Mouse (Mus musculus) embryonic facial prominence, embryonic 11.5 days (tissue): Measurements from ENCODE around the gene Dcpp2. TPM values are rescaled to one million over a fixed set of nuclear protein-coding genes. Genes with fewer than 3 reads are reported as not detected.
A peak's percentile ranks its signal among the peaks of the same experiment; 100 is the strongest.

Experiments used
- ATAC-seq: fragments of 200-750 bp; cut with Nextera tagmentation; replicated peaks from 2 replicates; pipeline ENCODE4 v1.8.0; 2017; ENCODE audit warnings: low read depth; ENCODE audit not compliant: insufficient number of reproducible peaks, low FRiP score, low TSS enrichment
- DNase-seq: peaks from one replicate; pipeline ENCODE4 v3.0.0-alpha.2; 2015; ENCODE audit warnings: low spot score
- H3K27ac ChIP-seq: fragments of 300-500 bp; sonication (generic); replicated peaks from 2 replicates; pipeline ENCODE4 v1.5.1; 2014; ENCODE audit warnings: mild to moderate bottlenecking, low read depth, low read length, control low read depth
- H3K27me3 ChIP-seq: fragments of 300-500 bp; sonication (generic); 2 replicates; pipeline ENCODE4 v1.6.1; 2014; ENCODE audit warnings: mild to moderate bottlenecking, low read length, moderate library complexity, mixed read lengths; ENCODE audit not compliant: control insufficient read depth, insufficient read depth
- H3K36me3 ChIP-seq: fragments of 300-500 bp; sonication (generic); replicated peaks from 2 replicates; pipeline ENCODE4 v1.6.1; 2014; ENCODE audit warnings: low read depth, mild to moderate bottlenecking, low read length, moderate library complexity, mixed read lengths; ENCODE audit not compliant: control insufficient read depth, insufficient read depth
- H3K4me1 ChIP-seq: fragments of 300-500 bp; sonication (generic); 2 replicates; pipeline ENCODE4 v1.6.1; 2014; ENCODE audit warnings: low read length, mixed read lengths; ENCODE audit not compliant: control insufficient read depth, insufficient read depth
- H3K4me2 ChIP-seq: fragments of 300-500 bp; sonication (generic); 2 replicates; pipeline ENCODE4 v1.6.1; 2014; ENCODE audit warnings: low read depth, mild to moderate bottlenecking, control low read depth, low read length, moderate library complexity
- H3K4me3 ChIP-seq: fragments of 300-500 bp; sonication (generic); 2 replicates; pipeline ENCODE4 v1.5.1; 2014; ENCODE audit warnings: low read depth, low read length, control low read depth
- H3K9ac ChIP-seq: fragments of 300-500 bp; sonication (generic); replicated peaks from 2 replicates; pipeline ENCODE4 v1.6.1; 2014; ENCODE audit warnings: mild to moderate bottlenecking, control low read depth, low read length
- H3K9me3 ChIP-seq: fragments of 300-500 bp; sonication (generic); replicated peaks from 2 replicates; pipeline ENCODE4 v1.6.1; 2016; ENCODE audit warnings: mild to moderate bottlenecking, low read length, inconsistent platforms, mixed read lengths; ENCODE audit not compliant: control insufficient read depth
- WGBS: fragments of 180-500 bp; shearing (Covaris S2); extraction: QIAGEN DNeasy Blood & Tissue Kit; methylation state at CpG from one replicate; pipeline ENCODE4 v1.1.7; 2014; 5-methylcytosine and 5-hydroxymethylcytosine counted together
- polyA plus RNA-seq: library from polyadenylated mRNA; unstranded; fragments of >200 nt; fragmentation: Nextera tagmentation; extraction: Ambion mirVana; gene quantifications from 2 replicates; pipeline ENCODE4 v1.2.1, GENCODE M21; 2014

Dcpp2 gene
- polyA plus RNA-seq, 1 experiment from 2014 or later, result not detected

DNA sequence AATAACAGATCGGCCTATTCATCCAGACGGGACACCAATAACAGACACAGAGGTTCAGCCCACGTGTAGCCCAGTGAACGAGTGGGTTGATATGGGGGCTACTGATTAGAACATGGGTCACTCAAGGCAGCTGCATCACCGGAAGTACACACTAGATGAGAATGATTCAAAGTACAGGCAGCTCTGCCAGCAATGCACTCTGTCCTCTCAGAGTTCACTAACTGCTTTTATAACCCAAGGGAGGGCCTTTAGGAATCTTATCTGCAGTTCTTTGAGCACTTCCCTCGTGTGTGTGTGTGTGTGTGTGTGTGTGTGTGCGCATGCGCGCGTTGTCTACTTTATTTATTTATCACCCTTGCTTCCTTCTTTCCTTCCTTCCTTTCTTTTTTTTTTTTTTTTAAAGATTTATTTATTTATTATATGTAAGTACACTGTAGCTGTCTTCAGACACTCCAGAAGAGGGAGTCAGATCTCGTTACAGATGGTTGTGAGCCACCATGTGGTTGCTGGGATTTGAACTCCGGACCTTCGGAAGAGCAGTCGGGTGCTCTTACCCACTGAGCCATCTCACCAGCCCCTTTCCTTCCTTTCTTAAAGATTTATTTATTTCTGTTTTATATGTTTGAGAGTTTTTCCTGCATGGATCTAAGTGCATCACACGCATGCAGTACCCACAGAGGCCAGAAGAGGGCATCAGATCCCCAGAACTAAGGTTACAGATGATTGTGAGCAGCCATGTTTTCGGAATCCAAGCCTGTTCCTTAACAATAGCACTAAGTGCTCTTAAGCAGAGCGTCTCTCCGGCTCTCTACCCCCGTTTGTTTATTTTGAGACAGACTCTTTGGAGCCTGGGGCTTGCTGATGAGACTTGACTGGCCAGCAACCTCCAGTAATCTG, 29.6 kb upstream of the Dcpp2 start:
- DNase-seq (peak; percentile 82), ATAC-seq (no peak)
- no peak overlapping the region for H3K4me3 ChIP-seq
- H3K27ac ChIP-seq, result no peak overlapping the region
- H3K4me2 ChIP-seq, result no peak overlapping the region
- WGBS, result 59% methylated on average over 18 of the region's 19 CpGs
- no peaks in the 10 kb centered on the region for H3K36me3 ChIP-seq
- no peaks in the 10 kb centered on the region for H3K9me3 ChIP-seq
- no peaks in the 10 kb centered on the region; the same call in 1 of the 2 replicates for H3K4me1 ChIP-seq
- no peak overlapping the region for H3K9ac ChIP-seq
- no peaks in the 10 kb centered on the region for H3K27me3 ChIP-seq

DNA sequence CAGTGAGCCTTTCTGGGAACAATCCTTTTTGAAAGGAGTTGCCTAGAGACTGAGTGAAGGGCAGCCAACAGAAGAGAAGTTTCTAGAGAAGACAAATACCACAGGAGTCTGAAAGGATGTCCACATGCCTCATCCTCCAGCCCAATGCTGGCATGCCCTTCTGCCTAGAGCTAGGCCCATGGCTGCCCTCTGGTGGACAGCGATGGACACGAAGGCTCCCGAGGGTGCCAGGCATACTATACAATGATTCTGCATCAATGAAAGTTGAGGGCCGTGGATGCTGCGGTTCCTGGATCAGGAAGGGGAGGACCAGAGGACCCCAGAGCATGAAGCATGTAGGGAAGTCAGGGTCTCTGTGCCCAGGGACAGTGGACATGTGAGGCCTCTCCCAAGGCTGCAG, 27.4 kb upstream of the Dcpp2 start:
- ATAC-seq (no peak), DNase-seq (peak; percentile 60)
- no peaks in the 10 kb centered on the region for H3K36me3 ChIP-seq
- no peaks in the 10 kb centered on the region; the same call in 1 of the 2 replicates for H3K4me1 ChIP-seq
- no peaks in the 10 kb centered on the region for H3K27me3 ChIP-seq
- no peak overlapping the region for H3K4me2 ChIP-seq
- WGBS, result 30% methylated on average over 5 of the region's 5 CpGs
- no peak overlapping the region for H3K27ac ChIP-seq
- H3K4me3 ChIP-seq, result no peak overlapping the region
- H3K9ac ChIP-seq, result no peak overlapping the region
- no peaks in the 10 kb centered on the region for H3K9me3 ChIP-seq

DNA sequence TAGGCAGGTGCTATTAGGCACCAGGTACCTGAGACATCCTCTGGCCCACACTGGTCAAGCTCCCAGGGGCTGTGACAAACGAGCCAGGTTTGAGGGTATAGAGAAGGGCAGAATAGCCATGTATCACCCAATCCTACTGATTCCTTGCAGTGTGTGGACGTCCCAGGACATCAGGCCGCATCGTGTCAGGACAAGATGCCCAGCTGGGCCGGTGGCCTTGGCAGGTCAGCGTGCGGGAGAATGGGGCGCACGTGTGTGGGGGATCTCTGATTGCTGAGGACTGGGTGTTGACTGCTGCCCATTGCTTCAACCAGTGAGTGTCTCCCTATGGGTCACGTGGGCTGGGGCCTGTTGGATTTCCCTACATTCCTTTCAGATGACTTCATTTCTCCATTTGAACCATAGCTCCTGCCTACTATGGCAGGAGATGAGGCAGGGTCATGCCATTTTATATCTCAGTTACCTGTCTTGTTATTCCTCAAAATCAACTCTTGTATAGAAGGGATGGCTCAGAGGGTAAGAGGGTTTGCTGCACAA, 26.4 kb upstream of the Dcpp2 start:
- H3K27ac ChIP-seq, result no peak overlapping the region
- no peak overlapping the region for H3K4me3 ChIP-seq
- H3K9ac ChIP-seq, result no peak overlapping the region
- H3K27me3 ChIP-seq, result no peaks in the 10 kb centered on the region
- no peak for DNase-seq
- H3K4me1 ChIP-seq, result no peaks in the 10 kb centered on the region; the same call in 1 of the 2 replicates
- no peak for ATAC-seq
- no peaks in the 10 kb centered on the region for H3K9me3 ChIP-seq
- 85% methylated on average over 10 of the region's 10 CpGs for WGBS
- H3K4me2 ChIP-seq, result no peak overlapping the region
- H3K36me3 ChIP-seq, result no peaks in the 10 kb centered on the region

DNA sequence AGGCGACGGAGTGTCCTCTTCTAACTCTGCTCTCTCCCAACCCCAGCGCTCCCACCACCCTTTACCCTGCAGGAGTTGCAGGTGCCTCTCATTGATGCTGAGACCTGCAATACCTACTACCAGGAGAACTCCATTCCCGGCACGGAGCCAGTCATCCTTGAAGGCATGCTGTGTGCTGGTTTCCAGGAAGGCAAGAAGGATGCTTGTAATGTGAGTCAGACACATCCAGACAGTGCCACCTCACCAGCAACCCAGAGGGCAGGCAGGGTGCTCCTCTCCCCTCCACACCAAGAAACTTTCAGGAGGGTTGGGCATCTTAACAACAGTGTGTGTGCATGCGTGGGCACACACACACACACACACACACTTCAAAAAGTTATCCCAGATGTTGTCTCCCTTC, 23.5 kb upstream of the Dcpp2 start:
- WGBS, result 80% methylated on average over 6 of the region's 6 CpGs

DNA sequence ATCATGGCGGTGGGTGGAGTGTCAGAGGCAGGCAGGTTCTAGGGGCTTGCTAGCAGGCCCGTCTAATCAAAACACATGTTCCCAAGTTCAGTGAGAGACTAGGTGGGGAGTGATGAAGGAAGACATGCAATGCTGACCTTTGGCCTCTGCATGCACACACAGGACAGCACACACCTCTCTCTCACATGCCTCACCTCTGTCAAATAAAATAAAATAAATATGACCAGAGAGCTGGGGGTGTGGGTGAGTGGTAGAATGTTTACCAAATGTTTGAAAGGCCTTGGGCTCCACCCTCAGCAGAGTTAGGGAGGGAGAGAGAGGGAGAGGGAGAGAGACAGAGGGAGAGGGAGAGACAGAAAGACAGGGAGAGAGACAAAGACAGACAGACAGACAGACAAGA, 22.8 kb upstream of the Dcpp2 start:
- DNase-seq (no peak), ATAC-seq (no peak)
- Histone ChIP-seq H3K9ac (no peak overlapping the region), H3K27ac (no peak overlapping the region), H3K4me2 (no peak overlapping the region), H3K4me3 (no peak overlapping the region), H3K27me3 (no peaks in the 10 kb centered on the region), H3K36me3 (no peaks in the 10 kb centered on the region), H3K4me1 (no peaks in the 10 kb centered on the region; the same call in 1 of the 2 replicates), H3K9me3 (no peaks in the 10 kb centered on the region)
- WGBS, result 67% methylated on average over 2 of the region's 2 CpGs

More for the DNA sequence above, 23.5 kb upstream of the Dcpp2 start:
- no peak overlapping the region for H3K4me3 ChIP-seq
- H3K27me3 ChIP-seq, result no peaks in the 10 kb centered on the region
- no peak overlapping the region for H3K4me2 ChIP-seq
- DNase-seq (no peak), ATAC-seq (no peak)
- no peak overlapping the region for H3K9ac ChIP-seq
- H3K36me3 ChIP-seq, result no peaks in the 10 kb centered on the region
- H3K27ac ChIP-seq, result no peak overlapping the region
- no peaks in the 10 kb centered on the region; the same call in 1 of the 2 replicates for H3K4me1 ChIP-seq
- no peaks in the 10 kb centered on the region for H3K9me3 ChIP-seq

DNA sequence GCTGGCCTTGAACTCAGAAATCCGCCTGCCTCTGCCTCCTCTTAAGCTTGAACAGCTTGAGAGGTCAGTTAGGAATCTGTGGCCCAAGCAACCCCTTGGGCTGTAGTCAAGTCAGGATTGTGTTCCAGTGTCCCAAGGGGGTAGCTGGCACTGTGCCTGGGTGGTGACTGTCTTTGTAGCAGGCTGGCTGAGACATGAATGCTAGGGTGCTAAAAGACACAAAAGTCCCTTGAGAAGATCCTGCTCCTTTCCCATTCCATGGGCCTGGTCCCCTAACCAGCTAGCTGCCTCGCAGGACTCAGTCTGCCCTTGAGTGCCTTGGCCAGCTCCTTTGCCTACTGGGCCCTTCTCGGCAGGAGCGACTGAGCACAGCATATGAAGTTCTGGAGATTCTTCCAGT, 17.8 kb upstream of the Dcpp2 start:
- no peak overlapping the region for H3K4me3 ChIP-seq
- no peaks in the 10 kb centered on the region for H3K9me3 ChIP-seq
- DNase-seq (no peak), ATAC-seq (no peak)
- WGBS, result 92% methylated on average over 4 of the region's 4 CpGs
- H3K27ac ChIP-seq, result no peak overlapping the region
- H3K4me2 ChIP-seq, result no peak overlapping the region
- no peaks in the 10 kb centered on the region for H3K27me3 ChIP-seq
- no peak overlapping the region for H3K9ac ChIP-seq
- H3K36me3 ChIP-seq, result no peaks in the 10 kb centered on the region
- no peaks in the 10 kb centered on the region for H3K4me1 ChIP-seq

DNA sequence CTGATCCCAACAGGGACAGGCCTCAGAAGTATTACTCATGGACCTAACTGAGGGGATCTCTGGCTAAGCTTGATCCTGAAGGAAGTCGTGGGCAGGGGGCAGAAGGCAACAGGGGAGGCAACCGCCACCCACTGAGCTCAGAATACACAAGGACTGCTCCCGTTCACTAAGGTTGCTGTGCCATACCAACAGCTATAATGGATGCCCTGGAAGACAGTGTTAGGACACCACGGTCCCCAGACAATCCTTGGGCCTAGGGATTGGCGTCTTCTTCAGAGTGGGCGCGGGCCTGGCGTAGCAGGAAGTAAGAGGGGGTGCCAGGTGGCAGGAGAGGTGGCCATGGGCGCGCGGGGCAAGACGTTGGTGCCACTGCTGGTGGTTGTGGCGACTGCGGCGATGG, 12.9 kb upstream of the Dcpp2 start, which contains the start of gene Prss21:
Gene Prss21, plus strand, starts transcription at position 301 of the 400 bp plus-strand sequence.
- Histone ChIP-seq H3K9ac (no peak within 1 kb of the TSS), H3K9me3 (no peaks in the 10 kb centered on the region), H3K36me3 (no peaks in the 10 kb centered on the region), H3K4me1 (no peaks in the 10 kb centered on the region), H3K27me3 (no peaks in the 10 kb centered on the region), H3K27ac (no peak within 1 kb of the TSS), H3K4me3 (no peak within 1 kb of the TSS), H3K4me2 (no peak within 1 kb of the TSS)
- DNase-seq, result no peak
- 85% methylated on average over 15 of the region's 15 CpGs for WGBS
- no peak for ATAC-seq

DNA sequence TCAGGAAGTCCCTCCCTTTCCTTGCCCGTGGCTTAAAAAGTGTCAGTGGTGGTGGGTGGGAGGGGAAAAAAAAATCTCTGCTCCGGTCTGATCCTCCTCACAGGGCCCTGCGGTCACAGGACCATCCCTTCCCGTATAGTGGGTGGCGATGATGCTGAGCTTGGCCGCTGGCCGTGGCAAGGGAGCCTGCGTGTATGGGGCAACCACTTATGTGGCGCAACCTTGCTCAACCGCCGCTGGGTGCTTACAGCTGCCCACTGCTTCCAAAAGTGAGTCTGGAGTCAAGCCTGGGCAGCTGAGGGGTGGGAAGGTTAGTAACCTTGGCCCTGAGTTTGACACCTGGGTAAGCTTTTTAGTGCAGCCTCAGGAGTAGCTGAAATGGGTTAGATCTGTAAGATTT, 12.2 kb upstream of the Dcpp2 start:
- Histone ChIP-seq H3K9me3 (no peaks in the 10 kb centered on the region), H3K4me1 (no peaks in the 10 kb centered on the region), H3K9ac (no peak overlapping the region), H3K4me2 (no peak overlapping the region), H3K36me3 (no peaks in the 10 kb centered on the region), H3K4me3 (no peak overlapping the region), H3K27me3 (no peaks in the 10 kb centered on the region), H3K27ac (no peak overlapping the region)
- DNase-seq, result no peak
- 90% methylated on average over 11 of the region's 11 CpGs for WGBS
- ATAC-seq, result no peak
